Comparison of ENCODE assay signal across 22 mouse cellular contexts in genomic region chr1:72943082-72943481, GRCm38 (mm10).
"Had no signal": no experiment of that assay in that cellular context is flagged by ENCODE, and none has a peak within 500 bp of the region (broad histone marks: within the 10 kb centered on the region; RNA-seq: fewer than 3 reads in every experiment).

No protein-coding gene starts in this region.

- H3K36me3 ChIP-seq: limb, embryonic 10.5 days; limb, embryonic 13.5 days; liver, embryonic 12.5 days; liver, embryonic 15.5 days; lung, embryonic 15.5 days; midbrain, embryonic 10.5 days; midbrain, embryonic 13.5 days had no signal

- H3K4me3 ChIP-seq: limb, embryonic 10.5 days; limb, embryonic 13.5 days; liver, embryonic 12.5 days; liver, embryonic 15.5 days; lung, embryonic 15.5 days; megakaryocyte, embryonic 14.5 days; midbrain, embryonic 10.5 days; midbrain, embryonic 13.5 days had no signal

- H3K4me2 ChIP-seq: limb, embryonic 13.5 days; liver, embryonic 12.5 days; liver, embryonic 15.5 days; lung, embryonic 15.5 days; midbrain, embryonic 13.5 days had no signal

- ATAC-seq: liver, embryonic 12.5 days; midbrain, embryonic 13.5 days; midbrain, embryonic 16.5 days had no signal

- H3K4me1 ChIP-seq: liver, embryonic 15.5 days; megakaryocyte, embryonic 14.5 days had no signal

- H3K9me3 ChIP-seq: limb, embryonic 10.5 days; limb, embryonic 13.5 days; liver, embryonic 12.5 days; liver, embryonic 15.5 days; lung, embryonic 15.5 days; megakaryocyte, embryonic 14.5 days; midbrain, embryonic 10.5 days; midbrain, embryonic 13.5 days had no signal

- H3K27ac ChIP-seq: kidney, postnatal 0 days; limb, embryonic 10.5 days; limb, embryonic 13.5 days; liver, embryonic 12.5 days; liver, embryonic 15.5 days; midbrain, embryonic 10.5 days; midbrain, embryonic 13.5 days; stomach, postnatal 0 days had no signal

- H3K27me3 ChIP-seq: limb, embryonic 13.5 days; lung, embryonic 15.5 days; megakaryocyte, embryonic 14.5 days had no signal

- H3K9ac ChIP-seq: limb, embryonic 13.5 days; liver, embryonic 12.5 days; liver, embryonic 15.5 days; lung, embryonic 15.5 days; midbrain, embryonic 13.5 days had no signal

- DNase-seq: kidney, postnatal 4 days; liver; lung, adult 18-20 months; lung, postnatal 10 days; lung, postnatal 36 days; right cerebral cortex, adult 18-20 months; right cerebral cortex, postnatal 14 days; right cerebral cortex, postnatal 4 days; thymus, adult 2 months; thymus, postnatal 14 days; thymus, postnatal 4 days had no signal
